Mouse (Mus musculus): Measurements from ENCODE around the gene Trim24. TPM values are rescaled to one million over a fixed set of nuclear protein-coding genes. Genes with fewer than 3 reads are reported as not detected.

Gene Trim24
- total and polyA plus RNA-seq, 2 experiments from 2014 or later, result 14.7 to 58.0 TPM

GRCm38 (mm10) chr6:37913525-37913924 lies 42.9 kb downstream of the Trim24 start:
- H3K27me3 ChIP-seq (ENCODE audit: insufficient read depth, low read length), result no peaks in the 10 kb centered on the region
- H3K9ac ChIP-seq (replicated peaks; ENCODE audit: low read length, poor library complexity, severe bottlenecking), result no peak overlapping the region
- no peak for DNase-seq (ENCODE audit: low spot score)
- ATAC-seq (ENCODE audit: low FRiP score), result no peak
- H3K27ac ChIP-seq (ENCODE audit: low read depth, low read length), result no peak overlapping the region
- no peak for TF ChIP-seq CTCF (IDR thresholded peaks at IDR 0.05)
- 93% methylated on average over 2 of the region's 2 CpGs for WGBS
- no peak overlapping the region for H3K4me3 ChIP-seq (ENCODE audit: low read depth, low read length)
- no peaks in the 10 kb centered on the region for H3K9me3 ChIP-seq (ENCODE audit: low read length)
- H3K4me2 ChIP-seq (ENCODE audit: low read depth, low read length, poor library complexity, severe bottlenecking), result no peak overlapping the region
- no peaks in the 10 kb centered on the region; the same call in 1 of the 2 replicates for H3K36me3 ChIP-seq (ENCODE audit: insufficient read depth, low read length)
- H3K4me1 ChIP-seq (ENCODE audit: insufficient read depth, low read length), result no peaks in the 10 kb centered on the region

- no peaks in the 10 kb centered on the region for H3K27me3 ChIP-seq (ENCODE audit: insufficient read depth, low read length)
- WGBS, result 100% methylated on average over 1 of the region's 1 CpGs
- no peak for TF ChIP-seq CTCF (IDR thresholded peaks at IDR 0.05)
- H3K36me3 ChIP-seq (ENCODE audit: insufficient read depth, low read length), result peaks cover 5% of the 10 kb centered on the region; the same call in 1 of the 2 replicates
- no peak overlapping the region for H3K4me2 ChIP-seq (ENCODE audit: low read depth, low read length, poor library complexity, severe bottlenecking)
- DNase-seq (ENCODE audit: low spot score) (no peak), ATAC-seq (ENCODE audit: low FRiP score) (no peak)
- H3K27ac ChIP-seq (ENCODE audit: low read depth, low read length), result no peak overlapping the region
- no peaks in the 10 kb centered on the region for H3K4me1 ChIP-seq (ENCODE audit: insufficient read depth, low read length)
- H3K9me3 ChIP-seq (ENCODE audit: low read length), result no peaks in the 10 kb centered on the region
- H3K4me3 ChIP-seq (ENCODE audit: low read depth, low read length), result no peak overlapping the region
- H3K9ac ChIP-seq (replicated peaks; ENCODE audit: low read length, poor library complexity, severe bottlenecking), result no peak overlapping the region
These were observed 54.5 kb downstream of the Trim24 start for GRCm38 (mm10) chr6:37925104-37925503.

GRCm38 (mm10) chr6:37926751-37927150 lies 56.1 kb downstream of the Trim24 start:
- 91% methylated on average over 1 of the region's 1 CpGs for WGBS

GRCm38 (mm10) chr6:37936498-37936897 lies 65.9 kb downstream of the Trim24 start:
- Histone ChIP-seq H3K9me3 (ENCODE audit: low read length) (no peaks in the 10 kb centered on the region), H3K4me3 (ENCODE audit: low read depth, low read length) (no peak overlapping the region), H3K27me3 (ENCODE audit: insufficient read depth, low read length) (no peaks in the 10 kb centered on the region), H3K27ac (ENCODE audit: low read depth, low read length) (no peak overlapping the region), H3K9ac (replicated peaks; ENCODE audit: low read length, poor library complexity, severe bottlenecking) (no peak overlapping the region), H3K4me1 (ENCODE audit: insufficient read depth, low read length) (no peaks in the 10 kb centered on the region), H3K4me2 (ENCODE audit: low read depth, low read length, poor library complexity, severe bottlenecking) (no peak overlapping the region), H3K36me3 (ENCODE audit: insufficient read depth, low read length) (0 out of 2 replicates have a peak, but pooled peaks cover 1% of the 10 kb centered on the region)
- TF ChIP-seq CTCF (IDR thresholded peaks at IDR 0.05), result no peak
- DNase-seq (ENCODE audit: low spot score) (no peak), ATAC-seq (ENCODE audit: low FRiP score) (no peak)
- WGBS, result 19% methylated on average over 6 of the region's 6 CpGs

More at GRCm38 (mm10) chr6:37926751-37927150, 56.1 kb downstream of the Trim24 start:
- Histone ChIP-seq H3K36me3 (ENCODE audit: insufficient read depth, low read length) (peaks cover 6% of the 10 kb centered on the region; the same call in 1 of the 2 replicates), H3K4me2 (ENCODE audit: low read depth, low read length, poor library complexity, severe bottlenecking) (no peak overlapping the region), H3K9ac (replicated peaks; ENCODE audit: low read length, poor library complexity, severe bottlenecking) (no peak overlapping the region), H3K9me3 (ENCODE audit: low read length) (no peaks in the 10 kb centered on the region), H3K4me1 (ENCODE audit: insufficient read depth, low read length) (no peaks in the 10 kb centered on the region), H3K4me3 (ENCODE audit: low read depth, low read length) (no peak overlapping the region), H3K27me3 (ENCODE audit: insufficient read depth, low read length) (no peaks in the 10 kb centered on the region), H3K27ac (ENCODE audit: low read depth, low read length) (no peak overlapping the region)
- ATAC-seq (ENCODE audit: low FRiP score) (no peak), DNase-seq (ENCODE audit: low spot score) (no peak)
- no peak for TF ChIP-seq CTCF (IDR thresholded peaks at IDR 0.05)

- no peak overlapping the region for H3K9ac ChIP-seq (replicated peaks; ENCODE audit: low read length, poor library complexity, severe bottlenecking)
- no peak overlapping the region for H3K4me2 ChIP-seq (ENCODE audit: low read depth, low read length, poor library complexity, severe bottlenecking)
- DNase-seq (ENCODE audit: low spot score), result no peak
- no peak overlapping the region for H3K4me3 ChIP-seq (ENCODE audit: low read depth, low read length)
- no peaks in the 10 kb centered on the region for H3K4me1 ChIP-seq (ENCODE audit: insufficient read depth, low read length)
- 92% methylated on average over 6 of the region's 6 CpGs for WGBS
- peaks cover 17% of the 10 kb centered on the region for H3K36me3 ChIP-seq (ENCODE audit: insufficient read depth, low read length)
- H3K9me3 ChIP-seq (ENCODE audit: low read length), result no peaks in the 10 kb centered on the region
- no peaks in the 10 kb centered on the region for H3K27me3 ChIP-seq (ENCODE audit: insufficient read depth, low read length)
- no peak for TF ChIP-seq CTCF (IDR thresholded peaks at IDR 0.05)
- ATAC-seq (ENCODE audit: low FRiP score), result no peak
- no peak overlapping the region for H3K27ac ChIP-seq (ENCODE audit: low read depth, low read length)
These were observed 80.7 kb downstream of the Trim24 start for GRCm38 (mm10) chr6:37951306-37951705.

- no peak for DNase-seq (ENCODE audit: low spot score)
These were observed 96.8 kb downstream of the Trim24 start for GRCm38 (mm10) chr6:37967386-37967785.

More at GRCm38 (mm10) chr6:37967386-37967785, 96.8 kb downstream of the Trim24 start:
- Histone ChIP-seq H3K27me3 (ENCODE audit: insufficient read depth, low read length) (no peaks in the 10 kb centered on the region), H3K4me3 (ENCODE audit: low read depth, low read length) (no peak overlapping the region), H3K27ac (ENCODE audit: low read depth, low read length) (no peak overlapping the region), H3K4me2 (ENCODE audit: low read depth, low read length, poor library complexity, severe bottlenecking) (no peak overlapping the region), H3K9ac (replicated peaks; ENCODE audit: low read length, poor library complexity, severe bottlenecking) (no peak overlapping the region), H3K9me3 (ENCODE audit: low read length) (no peaks in the 10 kb centered on the region), H3K36me3 (ENCODE audit: insufficient read depth, low read length) (peaks cover 20% of the 10 kb centered on the region; the same call in 1 of the 2 replicates), H3K4me1 (ENCODE audit: insufficient read depth, low read length) (no peaks in the 10 kb centered on the region)
- WGBS, result 93% methylated on average over 4 of the region's 4 CpGs
- no peak for TF ChIP-seq CTCF (IDR thresholded peaks at IDR 0.05)
- no peak for ATAC-seq (ENCODE audit: low FRiP score)
